Mouse (Mus musculus) heart, adult 2 months (tissue): ENCODE data around the gene Mcoln2. TPM values are rescaled to one million over a fixed set of nuclear protein-coding genes. Genes with fewer than 3 reads are reported as not detected.
A peak's percentile ranks its signal among the peaks of the same experiment; 100 is the strongest.

Experiments used
- DNase-seq, 2 experiments: peaks; one replicate each; pipeline ENCODE4 v3.0.0; 2021
- H3K27ac ChIP-seq: fragments of 200-600 bp; 2 replicates; pipeline ENCODE4 v1.8.1; 2022
- H3K27me3 ChIP-seq: fragments of 200-500 bp; 2 replicates; pipeline ENCODE4 v1.6.1; 2012; ENCODE audit warnings: mild to moderate bottlenecking, low read length, inconsistent platforms, mixed read lengths; ENCODE audit not compliant: control insufficient read depth, insufficient read depth
- H3K36me3 ChIP-seq: fragments of 200-500 bp; 2 replicates; pipeline ENCODE4 v1.6.1; 2012; ENCODE audit warnings: low read length, inconsistent platforms; ENCODE audit not compliant: control insufficient read depth, insufficient read depth
- H3K4me1 ChIP-seq: fragments of 200-500 bp; 2 replicates; pipeline ENCODE4 v1.6.1; 2011; ENCODE audit warnings: low read length; ENCODE audit not compliant: control insufficient read depth, insufficient read depth
- H3K4me3 ChIP-seq: fragments of 200-600 bp; 2 replicates; pipeline ENCODE4 v1.8.1; 2022
- H3K79me2 ChIP-seq: fragments of 200-500 bp; replicated peaks from 2 replicates; pipeline ENCODE4 v1.6.1; 2012; ENCODE audit warnings: mild to moderate bottlenecking, inconsistent platforms, low read length, moderate library complexity, mixed read lengths; ENCODE audit not compliant: control insufficient read depth, insufficient read depth
- H3K9ac ChIP-seq: fragments of 200-500 bp; 2 replicates; pipeline ENCODE4 v1.6.1; 2012; ENCODE audit warnings: low read depth, mild to moderate bottlenecking, control low read depth, inconsistent platforms, low read length, mixed read lengths
- CTCF ChIP-seq: fragments of 200-600 bp; IDR thresholded peaks from 2 replicates; pipeline ENCODE4 v1.8.1; 2022; ENCODE audit warnings: antibody characterized with exemption, mild to moderate bottlenecking, moderate library complexity
- EP300 ChIP-seq: fragments of 200-500 bp; IDR thresholded peaks from 2 replicates; pipeline ENCODE4 v1.6.1; 2011; ENCODE audit warnings: low read depth, low read length, control low read depth; ENCODE audit not compliant: insufficient read depth
- POLR2A ChIP-seq: fragments of 200-500 bp; IDR thresholded peaks from 2 replicates; pipeline ENCODE4 v1.6.1; 2011; ENCODE audit warnings: mild to moderate bottlenecking, low read depth, low read length, control low read depth; ENCODE audit not compliant: insufficient read depth
- WGBS: fragments of 180-500 bp; shearing (Covaris S2); methylation state at CpG from one replicate; pipeline ENCODE4 v1.1.7; 2018; 5-methylcytosine and 5-hydroxymethylcytosine counted together
- intact Hi-C: fragments of 180-260 bp; cut with DNase I; formaldehyde crosslinking; loops from one replicate; pipeline ENCODE4 v1.15.1; 2025
- polyA plus RNA-seq: library from polyadenylated mRNA; depleted of rRNA; stranded (reverse); fragments of >200 nt; gene quantifications from 2 replicates; pipeline ENCODE4 v1.2.3, GENCODE M21; 2012
- total RNA-seq, 2 experiments: library from RNA; stranded (reverse); gene quantifications; 2 replicates each; pipeline ENCODE4 v1.2.3; 2021

The Mcoln2 gene
- total and polyA plus RNA-seq, 3 experiments, result 0.18 to 0.41 TPM; not detected in 1

GRCm38 (mm10) chr3:146150058-146150400, 396 bp downstream of the Mcoln2 start:
- Histone ChIP-seq H3K9ac (peak overlapping the region; percentile 49), H3K36me3 (no peaks in the 10 kb centered on the region), H3K27me3 (no peaks in the 10 kb centered on the region), H3K4me3 (peak overlapping the region; percentile 25), H3K79me2 (no peaks in the 10 kb centered on the region), H3K27ac (no peak overlapping the region), H3K4me1 (no peaks in the 10 kb centered on the region)
- WGBS, result under 1% methylated on average over 26 of the region's 26 CpGs
- TF ChIP-seq POLR2A (no peak), CTCF (no peak), EP300 (no peak)
- intact Hi-C loops, result no loop called here
- peak; percentile 62 to 65 for DNase-seq

- Histone ChIP-seq H3K27me3 (no peaks in the 10 kb centered on the region), H3K27ac (no peak overlapping the region), H3K79me2 (no peaks in the 10 kb centered on the region), H3K4me3 (no peak overlapping the region), H3K9ac (0 out of 2 replicates have a peak overlapping the region, but pooled peaks have one; percentile 14), H3K4me1 (no peaks in the 10 kb centered on the region), H3K36me3 (no peaks in the 10 kb centered on the region)
- no peak for TF ChIP-seq POLR2A
- no peak for TF ChIP-seq CTCF
- TF ChIP-seq EP300, result no peak
- WGBS, result 35% methylated on average over 11 of the region's 11 CpGs
- intact Hi-C loops, result no loop called here
- DNase-seq, result peak in 1 of 2 experiments; percentile 16
Observed at GRCm38 (mm10) chr3:146150560-146150959, 927 bp downstream of the Mcoln2 start.

DNA sequence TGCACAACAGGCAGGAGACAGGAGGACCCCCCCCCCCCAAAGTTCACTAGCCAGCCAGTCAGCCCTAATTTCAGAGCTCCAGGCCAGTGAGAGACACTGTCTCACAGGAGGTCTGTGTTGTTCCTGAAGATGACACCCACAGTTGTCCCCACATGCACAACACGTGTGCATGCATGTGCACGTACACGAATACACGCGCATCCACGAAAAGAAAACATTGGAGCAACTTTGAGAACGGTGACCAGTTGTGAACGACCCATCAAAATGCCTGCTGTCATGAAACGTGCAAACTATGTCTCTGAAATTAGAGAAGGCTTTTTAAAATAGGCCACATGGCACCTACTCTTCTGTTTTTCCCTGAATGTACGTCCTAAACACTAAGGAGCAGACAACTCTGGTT, 1.7 kb downstream of the Mcoln2 start:
- Histone ChIP-seq H3K79me2 (no peaks in the 10 kb centered on the region), H3K4me1 (no peaks in the 10 kb centered on the region), H3K36me3 (no peaks in the 10 kb centered on the region), H3K27ac (no peak overlapping the region), H3K27me3 (no peaks in the 10 kb centered on the region), H3K9ac (no peak overlapping the region), H3K4me3 (no peak overlapping the region)
- no peak for DNase-seq
- 96% methylated on average over 10 of the region's 10 CpGs for WGBS
- no peak for TF ChIP-seq CTCF
- no peak for TF ChIP-seq EP300
- no peak for TF ChIP-seq POLR2A
- intact Hi-C loops, result no loop called here

DNA sequence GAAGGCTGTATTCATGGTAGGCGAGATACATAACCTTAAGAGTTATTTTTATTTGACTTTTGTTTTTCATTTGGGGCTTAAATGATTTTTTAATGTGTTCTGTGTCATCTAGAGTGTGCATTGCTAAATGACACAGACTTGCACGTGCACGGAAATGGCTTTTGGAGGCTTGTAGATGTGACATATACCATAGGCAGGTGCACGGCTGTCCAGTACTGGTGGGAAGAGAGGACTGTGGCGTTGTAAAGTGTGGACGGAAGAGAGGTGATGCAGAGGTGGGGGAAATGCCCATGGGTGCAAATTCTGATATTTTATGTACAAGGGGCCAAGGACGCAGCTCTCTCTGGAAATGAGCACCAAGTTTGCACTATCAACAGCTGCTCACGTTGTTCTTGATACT, 2.1 kb downstream of the Mcoln2 start:
- Histone ChIP-seq H3K36me3 (no peaks in the 10 kb centered on the region), H3K4me1 (no peaks in the 10 kb centered on the region), H3K27ac (no peak overlapping the region), H3K27me3 (no peaks in the 10 kb centered on the region), H3K4me3 (no peak overlapping the region), H3K79me2 (no peaks in the 10 kb centered on the region), H3K9ac (no peak overlapping the region)
- TF ChIP-seq EP300 (no peak), CTCF (no peak), POLR2A (no peak)
- intact Hi-C loops, result no loop called here
- DNase-seq, result no peak
- 93% methylated on average over 8 of the region's 8 CpGs for WGBS

GRCm38 (mm10) chr3:146152348-146152747, 2.7 kb downstream of the Mcoln2 start:
- intact Hi-C loops, result no loop called here
- Histone ChIP-seq H3K4me1 (no peaks in the 10 kb centered on the region), H3K79me2 (no peaks in the 10 kb centered on the region), H3K4me3 (no peak overlapping the region), H3K9ac (no peak overlapping the region), H3K27ac (no peak overlapping the region), H3K27me3 (no peaks in the 10 kb centered on the region), H3K36me3 (no peaks in the 10 kb centered on the region)
- 82% methylated on average over 8 of the region's 8 CpGs for WGBS
- DNase-seq, result no peak
- 0 out of 2 replicates have a peak, but pooled peaks have one; percentile 5 for TF ChIP-seq CTCF
- no peak for TF ChIP-seq POLR2A

DNA sequence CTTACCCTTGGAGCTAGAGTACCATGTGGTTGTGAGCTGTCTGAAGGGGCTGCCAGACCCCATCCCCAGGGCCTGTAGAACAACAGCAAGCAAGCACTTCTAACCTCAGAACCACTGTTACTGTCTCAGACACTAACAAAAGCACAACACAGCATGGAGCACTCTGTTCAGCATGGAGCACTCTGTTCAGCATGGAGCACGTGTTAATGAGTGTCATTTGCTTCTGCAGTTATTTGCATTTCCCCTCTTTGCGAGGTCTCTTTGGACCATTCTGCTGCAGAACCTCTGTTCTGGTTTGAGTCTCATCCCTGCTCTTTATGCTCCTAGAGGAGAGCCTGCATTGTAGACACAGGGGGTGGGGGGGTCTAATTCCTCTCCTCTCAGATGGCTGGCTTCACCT, 3.3 kb downstream of the Mcoln2 start:
- Histone ChIP-seq H3K36me3 (no peaks in the 10 kb centered on the region), H3K4me3 (no peak overlapping the region), H3K27me3 (no peaks in the 10 kb centered on the region), H3K79me2 (no peaks in the 10 kb centered on the region), H3K27ac (no peak overlapping the region), H3K4me1 (no peaks in the 10 kb centered on the region), H3K9ac (no peak overlapping the region)
- WGBS, result 91% methylated on average over 2 of the region's 2 CpGs
- DNase-seq, result no peak
- intact Hi-C loops, result no loop called here
- TF ChIP-seq CTCF (no peak), POLR2A (no peak), EP300 (no peak)
